Mouse (Mus musculus): ENCODE results near the gene Vmn1r127. TPM values are rescaled to one million over a fixed set of nuclear protein-coding genes. Genes with fewer than 3 reads are reported as not detected.
"Not testable (repeated sequence)": the region's sequence is repeated elsewhere in the genome, so short reads cannot be mapped to it uniquely, and the experiment has no call there.

Vmn1r127 gene
- total RNA-seq (2015; ENCODE audit: low replicate concordance) (not detected in 2 replicates), total RNA-seq (2017; ENCODE audit: low replicate concordance) (not detected in 2 replicates)

DNA sequence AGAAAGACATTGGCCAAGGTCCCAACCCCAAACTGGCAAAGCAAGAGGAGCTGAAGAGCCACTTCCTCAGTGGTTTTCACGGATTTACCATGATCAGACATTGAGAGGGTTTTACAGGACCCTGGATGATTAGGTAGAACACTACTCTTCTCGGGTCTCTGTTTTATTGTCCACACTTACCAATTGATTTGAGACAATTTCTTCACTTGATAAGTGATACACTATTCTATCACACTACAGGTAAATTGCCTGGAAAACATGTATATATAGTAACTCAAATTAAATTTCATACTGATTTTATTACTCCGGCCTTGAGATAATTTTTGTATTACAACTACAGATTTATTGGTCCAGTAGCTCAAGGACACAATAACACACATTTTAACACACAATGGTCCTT lies at the start of gene Vmn1r127:
Gene Vmn1r127, minus strand, starts transcription at position 101 of the 400 bp plus-strand sequence.
- not testable (repeated sequence) for ATAC-seq (replicated peaks; ENCODE audit: low FRiP score, poor library complexity, severe bottlenecking)

DNA sequence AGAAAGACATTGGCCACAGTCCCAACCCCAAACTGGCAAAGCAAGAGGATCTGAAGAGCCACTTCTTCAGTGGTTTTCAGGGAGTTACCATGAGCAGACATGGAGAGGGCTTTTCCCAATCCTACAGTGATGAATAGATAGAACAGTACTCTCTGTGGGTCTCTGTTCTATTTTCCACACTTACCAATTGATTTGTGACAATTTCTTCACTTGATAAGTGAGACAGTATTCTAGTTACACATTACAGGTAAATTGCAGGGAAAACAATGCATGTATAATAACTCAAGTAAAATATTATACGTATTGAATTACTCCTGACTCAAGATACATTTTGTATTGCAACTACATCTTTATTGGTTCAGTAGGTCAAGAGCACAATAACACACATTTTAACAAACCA lies 41.5 kb upstream of the Vmn1r127 start, which contains the start of gene Vmn1r129:
Gene Vmn1r129, minus strand, starts transcription at position 101 of the 400 bp plus-strand sequence.
- ATAC-seq (replicated peaks; ENCODE audit: low FRiP score, poor library complexity, severe bottlenecking) = not testable (repeated sequence)

DNA sequence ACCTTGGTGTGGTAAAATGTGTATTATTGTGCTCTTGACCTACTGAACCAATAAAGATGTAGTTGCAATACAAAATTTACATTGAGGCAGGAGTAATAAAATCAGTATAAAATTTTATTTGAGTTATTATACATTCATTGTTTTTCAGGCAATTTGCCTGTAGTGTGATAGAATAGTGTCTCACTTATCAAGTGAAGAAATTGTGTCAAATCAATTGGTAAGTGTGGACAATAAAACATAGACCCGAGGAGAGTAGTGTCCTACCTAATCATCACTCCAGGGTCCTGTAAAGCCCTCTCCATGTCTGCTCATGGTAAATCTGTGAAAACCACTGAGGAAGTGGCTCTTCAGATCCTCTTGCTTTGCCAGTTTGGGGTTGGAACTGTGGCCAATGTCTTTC lies 29.4 kb upstream of the Vmn1r127 start, which contains the start of gene Vmn1r128:
Gene Vmn1r128, plus strand, starts transcription at position 301 of the 400 bp plus-strand sequence.
- ATAC-seq (replicated peaks; ENCODE audit: low FRiP score, poor library complexity, severe bottlenecking) = not testable (repeated sequence)

DNA sequence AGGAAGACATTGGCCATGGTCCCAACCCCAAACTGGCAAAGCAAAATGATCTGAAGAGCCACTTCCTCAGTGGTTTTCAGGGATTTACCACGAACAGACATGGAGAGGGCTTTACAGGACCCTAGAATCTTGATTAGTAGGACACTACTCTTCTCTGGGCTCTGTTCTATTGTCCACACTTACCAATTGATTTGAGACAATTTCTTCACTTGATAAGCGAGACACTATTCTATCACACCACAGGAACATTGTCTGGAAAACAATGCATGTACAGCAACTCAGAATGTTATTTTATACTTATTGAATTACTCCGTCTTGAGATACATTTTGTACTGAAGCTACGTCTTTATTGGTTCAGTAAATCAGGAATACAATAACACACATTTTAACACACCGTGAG lies 18.3 kb downstream of the Vmn1r127 start, which contains the start of gene Vmn1r126:
Gene Vmn1r126, minus strand, starts transcription at position 101 of the 400 bp plus-strand sequence.
- ATAC-seq (replicated peaks; ENCODE audit: low FRiP score, poor library complexity, severe bottlenecking) = not testable (repeated sequence)

DNA sequence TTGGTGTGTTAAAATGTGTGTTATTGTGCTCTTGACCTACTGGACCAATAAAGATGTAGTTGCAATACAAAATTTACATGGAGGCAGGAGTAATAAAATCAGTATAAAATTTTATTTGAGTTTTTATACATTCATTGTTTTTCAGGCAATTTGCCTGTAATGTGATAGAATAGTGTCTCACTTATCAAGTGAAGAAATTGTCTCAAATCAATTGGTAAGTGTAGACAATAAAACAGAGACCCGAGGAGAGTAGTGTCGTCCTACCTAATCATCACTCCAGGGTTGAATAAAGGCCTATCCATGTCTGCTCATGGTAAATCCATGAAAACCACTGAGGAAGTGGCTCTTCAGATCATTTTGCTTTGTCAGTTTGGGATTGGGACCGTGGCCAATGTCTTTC lies 47.8 kb downstream of the Vmn1r127 start, which contains the start of gene Vmn1r125:
Gene Vmn1r125, plus strand, starts transcription at position 301 of the 400 bp plus-strand sequence.
- ATAC-seq (replicated peaks; ENCODE audit: low FRiP score, poor library complexity, severe bottlenecking) = not testable (repeated sequence)

Other genes starting within 250 kb of the Vmn1r127 start
- gene Vmn1r121, start 221.3 kb downstream of the Vmn1r127 start, total RNA-seq (2015; ENCODE audit: low replicate concordance) = not detected in 2 replicates
- 0.42 TPM in 1 of 2 replicates, not detected in the other for gene Vmn1r121, start 221.3 kb downstream of the Vmn1r127 start, total RNA-seq (2017; ENCODE audit: low replicate concordance)
- not detected in 2 replicates for gene Vmn1r122, start 185.7 kb downstream of the Vmn1r127 start, total RNA-seq (2015; ENCODE audit: low replicate concordance)
- not detected in 2 replicates for gene Vmn1r122, start 185.7 kb downstream of the Vmn1r127 start, total RNA-seq (2017; ENCODE audit: low replicate concordance)
- gene Vmn1r123, start 157.7 kb downstream of the Vmn1r127 start, total RNA-seq (2015; ENCODE audit: low replicate concordance) = not detected in 2 replicates
- not detected in 2 replicates for gene Vmn1r123, start 157.7 kb downstream of the Vmn1r127 start, total RNA-seq (2017; ENCODE audit: low replicate concordance)
- not detected in 2 replicates for gene Gm5157, start 129.4 kb downstream of the Vmn1r127 start, total RNA-seq (2015; ENCODE audit: low replicate concordance)
- gene Gm5157, start 129.4 kb downstream of the Vmn1r127 start, total RNA-seq (2017; ENCODE audit: low replicate concordance) = not detected in 2 replicates
- gene Vmn1r124, start 59.2 kb downstream of the Vmn1r127 start, total RNA-seq (2015; ENCODE audit: low replicate concordance) = not detected in 2 replicates
- not detected in 2 replicates for gene Vmn1r124, start 59.2 kb downstream of the Vmn1r127 start, total RNA-seq (2017; ENCODE audit: low replicate concordance)
- gene Vmn1r125, start 47.7 kb downstream of the Vmn1r127 start, total RNA-seq (2015; ENCODE audit: low replicate concordance) = not detected in 2 replicates
- not detected in 2 replicates for gene Vmn1r125, start 47.7 kb downstream of the Vmn1r127 start, total RNA-seq (2017; ENCODE audit: low replicate concordance)
- gene Vmn1r126, start 18.4 kb downstream of the Vmn1r127 start, total RNA-seq (2015; ENCODE audit: low replicate concordance) = not detected in 2 replicates
- gene Vmn1r126, start 18.4 kb downstream of the Vmn1r127 start, total RNA-seq (2017; ENCODE audit: low replicate concordance) = not detected in 2 replicates
- gene Vmn1r128, start 29.5 kb upstream of the Vmn1r127 start, total RNA-seq (2015; ENCODE audit: low replicate concordance) = not detected in 2 replicates
- not detected in 2 replicates for gene Vmn1r128, start 29.5 kb upstream of the Vmn1r127 start, total RNA-seq (2017; ENCODE audit: low replicate concordance)
- gene Vmn1r129, start 41.4 kb upstream of the Vmn1r127 start, total RNA-seq (2015; ENCODE audit: low replicate concordance) = not detected in 2 replicates
- gene Vmn1r129, start 41.4 kb upstream of the Vmn1r127 start, total RNA-seq (2017; ENCODE audit: low replicate concordance) = not detected in 2 replicates
- not detected in 2 replicates for gene Gm6882, start 112.9 kb upstream of the Vmn1r127 start, total RNA-seq (2015; ENCODE audit: low replicate concordance)
- not detected in 2 replicates for gene Gm6882, start 112.9 kb upstream of the Vmn1r127 start, total RNA-seq (2017; ENCODE audit: low replicate concordance)
- gene Vmn1r130, start 191.9 kb upstream of the Vmn1r127 start, total RNA-seq (2015; ENCODE audit: low replicate concordance) = not detected in 2 replicates
- gene Vmn1r130, start 191.9 kb upstream of the Vmn1r127 start, total RNA-seq (2017; ENCODE audit: low replicate concordance) = not detected in 2 replicates
- not detected in 2 replicates for gene Vmn1r131, start 226.2 kb upstream of the Vmn1r127 start, total RNA-seq (2015; ENCODE audit: low replicate concordance)
- gene Vmn1r131, start 226.2 kb upstream of the Vmn1r127 start, total RNA-seq (2017; ENCODE audit: low replicate concordance) = not detected in 2 replicates